Mouse (Mus musculus): ENCODE data around the gene Notch2.

Gene Notch2

DNA sequence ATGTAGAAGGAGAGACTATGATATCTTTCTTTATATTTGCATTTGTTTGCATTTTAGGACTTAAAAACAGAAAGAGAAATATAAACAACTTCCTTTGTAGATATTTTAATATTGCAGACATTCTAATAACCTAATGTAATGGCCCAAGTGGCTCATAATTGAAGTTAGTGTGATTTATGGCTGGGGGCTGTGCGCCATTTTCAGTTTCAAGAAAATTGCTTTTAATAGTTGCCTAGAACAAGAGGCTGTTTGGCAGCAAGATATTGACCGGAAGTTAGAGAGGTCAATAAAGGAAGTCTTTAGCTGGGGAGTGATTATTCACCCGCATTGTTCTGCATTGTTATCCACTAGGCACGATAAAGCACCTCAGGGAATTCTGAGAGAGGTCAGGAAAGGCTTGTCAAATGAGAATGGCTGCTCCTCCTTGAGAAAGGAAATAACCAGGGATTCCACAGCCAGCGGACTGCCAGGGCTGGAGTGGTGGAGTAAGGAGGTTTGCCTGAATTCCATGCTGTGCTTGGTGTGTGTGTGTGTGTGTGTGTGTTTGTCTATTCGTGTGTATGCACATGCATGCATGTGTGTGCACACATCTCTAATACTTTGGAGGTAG is 61.4 kb downstream of the Notch2 start:
- in situ Hi-C loops (cut with MboI): no loop called here

DNA sequence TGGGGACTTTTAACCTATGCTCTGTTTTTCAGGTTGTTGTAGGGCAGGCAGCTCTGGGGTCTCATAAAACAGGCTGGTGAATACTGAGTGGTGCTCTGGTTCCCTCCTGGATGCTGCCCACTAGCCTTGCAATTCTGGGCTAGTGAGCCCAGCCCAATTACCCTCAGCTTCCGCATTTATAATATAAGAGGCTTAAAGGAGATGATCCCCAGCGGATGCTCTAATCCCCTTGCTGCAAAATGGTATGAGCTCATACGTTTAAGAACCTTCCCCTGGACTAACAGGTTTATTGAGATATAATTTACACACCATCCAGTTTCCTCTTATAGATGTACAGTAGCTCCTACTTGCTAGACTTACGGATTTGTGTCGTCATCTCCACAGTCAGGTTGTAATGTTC is 64.5 kb downstream of the Notch2 start:
- in situ Hi-C loops (cut with MboI): no loop called here

- in situ Hi-C loops (cut with MboI): no loop called here
Measured at GRCm38 (mm10) chr3:98078816-98079215, 65.5 kb downstream of the Notch2 start.

- in situ Hi-C loops (cut with MboI): no loop called here
Measured at GRCm38 (mm10) chr3:98079601-98080215, 66.4 kb downstream of the Notch2 start.

GRCm38 (mm10) chr3:98080630-98081029 is 67.3 kb downstream of the Notch2 start:
- in situ Hi-C loops (cut with MboI): no loop called here

- in situ Hi-C loops (cut with MboI): no loop called here
Measured at GRCm38 (mm10) chr3:98082188-98082587, 68.9 kb downstream of the Notch2 start.

GRCm38 (mm10) chr3:98082972-98083371 is 69.6 kb downstream of the Notch2 start:
- in situ Hi-C loops (cut with MboI): no loop called here

DNA sequence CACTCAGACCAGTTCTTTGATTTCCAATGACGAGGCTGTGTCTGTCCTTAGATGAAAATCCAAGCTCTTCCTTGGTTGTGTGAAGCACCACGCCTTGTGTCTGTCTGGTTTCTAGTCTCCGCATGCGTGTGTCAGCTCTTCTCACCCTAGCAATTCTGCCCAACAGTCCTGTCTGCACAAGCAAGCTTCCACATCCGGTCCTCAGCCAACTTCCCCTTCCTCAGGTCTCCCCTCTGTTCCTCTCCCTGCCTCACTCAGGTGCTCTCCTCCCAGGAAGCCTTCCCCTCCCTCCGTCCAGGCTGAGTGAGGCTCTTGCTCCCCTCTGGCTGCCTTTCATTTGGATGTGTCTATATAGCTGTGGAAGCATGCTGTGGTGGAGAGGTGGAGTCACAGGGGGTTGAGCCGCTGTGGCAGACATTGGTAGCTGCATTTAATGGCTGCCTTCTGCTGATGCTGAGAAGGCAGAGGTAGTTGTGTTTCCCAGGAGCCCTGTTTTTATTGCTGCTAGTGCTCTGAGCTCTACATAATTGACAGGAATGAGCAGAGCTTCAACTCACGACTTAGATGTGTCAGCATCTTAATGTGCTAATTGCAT is 70.8 kb downstream of the Notch2 start:
- in situ Hi-C loops (cut with MboI): no loop called here

DNA sequence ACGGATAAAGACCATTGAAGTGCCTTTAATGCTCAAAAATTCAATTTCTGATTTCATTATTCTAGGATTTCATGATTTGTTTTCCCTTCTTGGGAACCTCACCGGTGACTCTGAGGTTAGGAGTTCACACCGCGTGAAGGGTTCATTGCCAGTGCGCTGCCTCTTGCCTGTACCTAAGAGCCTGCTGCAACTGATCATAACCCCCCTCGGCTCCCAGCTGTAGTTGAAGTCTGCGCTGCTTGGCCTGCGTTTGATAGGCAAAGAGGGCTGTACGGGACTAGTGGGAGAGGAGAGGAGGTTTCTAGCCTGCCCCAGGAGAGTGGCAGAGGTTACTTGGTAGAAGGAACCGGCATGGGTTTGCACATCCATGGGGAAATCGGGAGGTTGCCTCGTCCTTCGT is 71.5 kb downstream of the Notch2 start:
- in situ Hi-C loops (cut with MboI): no loop called here

GRCm38 (mm10) chr3:98085812-98086268 is 72.5 kb downstream of the Notch2 start:
- in situ Hi-C loops (cut with MboI): no loop called here

GRCm38 (mm10) chr3:98086441-98086840 is 73.1 kb downstream of the Notch2 start:
- in situ Hi-C loops (cut with MboI): no loop called here

DNA sequence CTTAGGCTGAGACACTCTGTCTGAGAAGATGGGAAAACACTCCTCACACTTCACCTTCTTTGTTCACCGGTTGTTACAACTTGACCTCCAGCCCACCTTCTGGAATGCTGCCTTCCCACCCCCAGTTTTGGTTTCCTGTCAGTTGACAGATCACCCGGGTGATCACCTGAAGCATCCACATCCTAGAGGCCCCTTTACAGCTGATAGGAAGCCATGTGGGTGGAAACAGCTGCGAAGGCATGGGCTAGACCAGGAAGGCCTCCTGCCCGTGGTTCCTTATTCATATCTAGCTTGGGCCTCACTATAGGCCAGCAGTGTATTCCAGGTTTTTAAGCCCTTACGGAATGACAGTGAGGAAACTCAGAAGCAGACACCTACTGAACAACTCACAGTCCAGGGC is 73.5 kb downstream of the Notch2 start:
- in situ Hi-C loops (cut with MboI): no loop called here

DNA sequence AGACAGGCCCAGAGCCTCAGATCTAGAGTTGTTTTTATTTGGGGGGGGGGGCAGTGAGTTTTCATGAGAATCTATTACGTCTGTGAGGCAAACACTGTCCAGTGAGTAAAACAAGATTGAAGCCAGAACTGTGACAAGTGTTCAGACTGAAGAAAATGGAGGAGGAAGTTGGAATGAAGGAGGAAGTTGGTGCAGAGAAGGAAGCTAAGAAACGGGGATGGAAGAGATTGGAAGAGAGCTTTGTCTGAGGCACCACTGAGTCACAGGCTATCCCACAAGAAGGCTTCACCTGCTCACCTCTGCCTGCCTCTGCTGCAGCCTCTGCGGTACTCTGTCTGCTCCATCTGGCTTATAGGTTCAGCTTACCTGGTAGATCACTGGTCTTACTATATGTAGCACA is 74.2 kb downstream of the Notch2 start:
- in situ Hi-C loops (cut with MboI): no loop called here

GRCm38 (mm10) chr3:98089702-98090101 is 76.4 kb downstream of the Notch2 start:
- in situ Hi-C loops (cut with MboI): no loop called here

GRCm38 (mm10) chr3:98090129-98090528 is 76.8 kb downstream of the Notch2 start:
- in situ Hi-C loops (cut with MboI): no loop called here

DNA sequence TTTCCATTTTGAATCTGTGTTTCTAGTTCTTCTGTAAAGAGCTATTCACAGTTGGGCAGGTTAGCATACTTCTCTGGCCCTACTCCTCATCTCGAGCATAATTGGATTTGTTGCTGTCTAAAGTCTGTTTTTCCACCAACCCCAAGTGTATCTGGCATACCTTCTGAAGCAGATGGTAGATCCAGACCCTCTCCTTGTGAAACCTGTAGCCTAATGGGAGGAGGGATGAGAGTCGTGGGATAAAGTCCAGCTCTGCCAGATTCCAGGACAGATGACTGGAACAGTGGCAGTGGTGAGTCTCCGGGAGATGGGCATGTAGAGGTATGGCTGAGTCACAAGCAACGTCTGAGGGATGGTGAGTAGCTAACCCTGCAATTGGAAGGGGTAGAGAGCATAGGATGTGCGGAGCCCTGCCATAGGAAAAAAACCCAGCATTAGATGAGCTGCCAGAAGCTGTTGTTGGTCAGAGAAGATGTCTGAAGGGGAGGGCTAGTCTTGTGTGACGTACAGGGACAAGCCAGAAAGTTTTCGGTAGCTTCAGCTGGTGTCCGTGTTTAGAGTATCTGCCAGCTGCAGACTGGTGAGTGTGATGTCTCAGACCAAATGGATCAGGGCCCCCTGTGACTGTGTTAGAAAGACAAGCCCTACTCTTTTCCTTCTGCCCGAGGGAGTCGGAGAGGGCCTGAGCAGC is 79.5 kb downstream of the Notch2 start:
- in situ Hi-C loops (cut with MboI): no loop called here

DNA sequence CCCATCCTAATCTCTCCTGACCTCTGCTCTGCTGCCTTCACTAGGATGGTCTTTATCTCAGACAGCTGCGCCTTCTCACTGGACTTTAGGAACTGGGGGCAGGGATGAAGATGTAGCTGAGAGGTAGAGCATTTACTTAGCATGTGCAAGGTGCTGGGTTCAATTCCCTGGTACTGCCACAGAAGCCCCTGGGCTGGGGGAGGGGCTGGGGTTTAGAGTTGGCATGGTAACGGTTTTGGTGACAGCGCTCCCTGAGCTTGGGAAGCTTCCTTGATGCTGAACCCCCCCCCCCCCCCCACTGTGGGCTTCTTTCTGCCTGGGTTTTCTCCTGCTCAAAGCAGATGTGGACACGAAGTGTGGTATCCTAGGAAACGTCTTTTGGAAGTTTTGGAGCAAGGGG is 80.6 kb downstream of the Notch2 start:
- in situ Hi-C loops (cut with MboI): no loop called here

GRCm38 (mm10) chr3:98094629-98095583 is 81.6 kb downstream of the Notch2 start:
- in situ Hi-C loops (cut with MboI): no loop called here

DNA sequence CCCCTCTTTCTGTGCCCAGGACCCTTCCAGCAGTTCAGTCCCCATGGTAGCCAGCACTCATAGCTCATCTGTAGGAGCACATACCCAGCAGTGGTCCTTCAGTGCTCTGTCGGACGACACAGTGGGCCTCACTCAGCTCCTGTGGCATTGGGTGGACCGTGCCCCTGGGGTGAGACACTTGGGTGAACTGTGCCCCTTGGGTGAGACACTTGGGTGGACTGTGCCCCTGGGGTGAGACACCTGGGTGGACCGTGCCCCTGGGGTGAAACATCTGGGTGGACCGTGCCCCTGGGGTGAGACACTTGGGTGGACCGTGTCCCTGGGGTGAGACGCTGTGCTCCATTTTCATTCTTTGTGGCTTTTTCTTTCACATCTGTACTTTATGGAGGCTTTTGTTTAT is 83.7 kb downstream of the Notch2 start:
- in situ Hi-C loops (cut with MboI): no loop called here

GRCm38 (mm10) chr3:98098676-98099075 is 85.3 kb downstream of the Notch2 start:
- in situ Hi-C loops (cut with MboI): no loop called here

DNA sequence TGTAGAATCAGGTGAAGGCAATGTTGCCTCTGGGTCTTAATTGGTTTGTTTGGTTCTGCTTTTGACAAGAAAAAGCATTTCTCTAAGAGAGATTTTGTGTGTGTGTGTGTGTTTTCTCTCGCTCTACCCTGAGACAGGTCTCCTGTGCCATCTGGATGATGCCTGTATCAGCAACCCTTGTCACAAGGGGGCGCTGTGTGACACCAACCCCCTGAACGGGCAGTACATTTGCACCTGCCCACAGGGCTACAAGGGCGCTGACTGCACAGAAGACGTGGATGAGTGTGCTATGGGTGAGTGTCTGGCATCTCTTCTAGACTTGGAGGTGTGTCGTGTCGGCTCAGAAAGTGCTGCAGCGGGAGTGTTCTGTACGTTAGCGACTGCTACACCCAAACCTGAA is 86.0 kb downstream of the Notch2 start:
- in situ Hi-C loops (cut with MboI): no loop called here

DNA sequence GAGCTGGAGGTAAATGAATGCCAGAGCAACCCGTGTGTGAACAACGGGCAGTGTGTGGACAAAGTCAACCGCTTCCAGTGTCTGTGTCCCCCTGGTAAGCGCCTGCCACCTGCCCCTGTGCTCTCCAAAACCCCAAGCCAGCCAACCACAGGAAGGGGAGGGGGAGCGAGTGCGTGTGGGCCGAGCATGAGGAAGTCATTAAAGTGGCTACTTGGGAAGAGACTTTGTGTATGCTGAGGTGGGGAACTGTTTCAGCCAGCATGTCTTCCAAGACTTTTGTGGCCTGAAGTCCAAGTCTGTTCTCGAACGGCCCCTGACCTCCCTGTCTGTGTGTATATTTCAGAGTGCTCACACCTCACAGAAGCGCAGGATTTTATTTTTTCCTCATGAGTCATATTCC is 88.2 kb downstream of the Notch2 start:
- in situ Hi-C loops (cut with MboI): no loop called here

Measured in mature B cell (primary cell).